Mouse (Mus musculus) cerebellum, adult 11 months (tissue): Measurements from ENCODE around the gene Cemip.

ENCODE experiments used
- DNase-seq: peaks from one replicate; pipeline ENCODE4 v3.0.0; 2022

Gene Cemip

DNA sequence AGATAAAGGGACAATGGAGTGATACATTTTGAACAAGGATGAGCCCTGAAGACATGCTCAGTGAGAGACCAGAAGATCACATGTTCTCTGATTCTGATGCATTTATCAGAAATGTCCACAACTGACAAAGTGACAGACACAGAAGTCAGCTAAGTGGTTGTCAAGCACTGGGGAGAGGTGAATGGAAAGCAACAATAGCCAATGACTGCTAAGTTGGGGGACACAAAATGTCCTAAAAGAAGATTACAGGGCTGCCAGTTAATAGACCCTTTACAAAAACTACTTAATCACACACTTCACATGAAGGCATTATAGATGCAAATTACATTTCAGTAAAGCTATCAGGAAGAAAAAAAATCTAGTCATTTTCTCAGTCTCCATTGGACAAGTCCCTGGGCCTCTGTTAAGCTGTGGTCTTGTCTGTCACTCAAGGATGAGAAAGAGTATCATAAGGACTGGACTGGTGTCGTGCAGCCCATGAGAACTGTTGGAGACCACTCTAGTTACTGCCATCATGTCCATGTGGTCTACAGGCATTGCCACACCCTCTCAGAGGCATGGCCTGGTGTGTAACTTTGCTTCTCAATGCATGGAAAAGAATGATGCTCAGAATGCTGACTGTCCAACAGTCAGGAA, 59.2 kb downstream of the Cemip start:
- no peak for DNase-seq

- peak; percentile 77 for DNase-seq
These were observed 60.2 kb downstream of the Cemip start for GRCm38 (mm10) chr7:84026090-84026489.

DNA sequence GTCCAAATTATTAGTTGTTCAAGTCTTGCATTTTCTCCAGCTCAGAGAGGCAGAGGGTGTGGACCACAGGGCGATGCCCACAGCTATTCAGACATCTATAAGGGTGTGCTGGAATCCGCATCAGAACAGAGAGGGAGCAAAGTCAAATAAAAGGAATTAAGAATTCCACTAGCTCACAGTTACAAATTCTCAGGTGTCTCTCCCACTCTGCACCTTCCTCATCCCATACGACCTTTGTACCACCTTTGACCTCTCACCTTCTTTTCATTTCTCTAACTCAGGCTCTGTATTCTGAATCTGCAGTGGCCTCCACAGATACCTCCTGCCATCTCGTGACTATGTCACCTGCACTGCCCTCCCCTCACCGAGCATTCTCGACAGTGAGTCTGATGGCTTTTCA, 62.8 kb downstream of the Cemip start:
- DNase-seq: no peak

DNA sequence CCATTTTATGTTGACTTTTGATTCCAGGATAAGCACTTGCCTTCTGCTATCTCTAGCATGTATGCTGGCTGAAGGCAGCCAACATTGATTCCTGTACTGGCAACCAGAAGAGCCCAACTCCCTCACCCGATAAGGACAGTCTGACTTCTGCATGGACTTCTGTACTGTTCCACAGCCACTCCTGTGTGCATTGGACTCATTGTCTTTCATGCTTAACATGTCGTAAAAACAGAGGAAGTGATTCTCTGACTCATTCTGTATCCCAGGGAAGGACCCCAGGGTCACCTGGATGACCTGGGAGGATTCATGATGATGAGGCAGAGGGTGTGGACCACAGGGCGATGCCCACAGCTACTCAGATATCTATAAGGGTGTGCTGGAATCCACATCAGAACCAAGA, 63.8 kb downstream of the Cemip start:
- no peak for DNase-seq

DNA sequence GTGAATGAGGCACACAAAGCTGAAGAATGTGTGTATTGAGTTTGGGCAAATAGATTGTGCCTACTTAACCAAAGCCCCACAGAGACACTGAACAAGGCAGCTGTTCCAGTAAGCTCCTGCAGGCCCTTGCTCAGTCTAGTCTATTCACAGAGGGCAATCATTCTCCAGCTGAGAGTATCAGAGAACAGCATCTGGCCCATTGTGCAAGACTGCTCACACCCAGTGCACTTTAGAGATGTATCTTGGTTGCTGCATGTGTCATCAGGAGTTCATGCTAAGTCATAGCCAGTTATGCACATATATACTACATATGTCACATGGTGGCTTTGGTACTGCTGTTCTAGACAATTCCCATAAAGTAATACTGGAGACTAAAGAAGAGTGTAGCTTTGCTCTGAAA, 66.9 kb downstream of the Cemip start:
- no peak for DNase-seq

DNA sequence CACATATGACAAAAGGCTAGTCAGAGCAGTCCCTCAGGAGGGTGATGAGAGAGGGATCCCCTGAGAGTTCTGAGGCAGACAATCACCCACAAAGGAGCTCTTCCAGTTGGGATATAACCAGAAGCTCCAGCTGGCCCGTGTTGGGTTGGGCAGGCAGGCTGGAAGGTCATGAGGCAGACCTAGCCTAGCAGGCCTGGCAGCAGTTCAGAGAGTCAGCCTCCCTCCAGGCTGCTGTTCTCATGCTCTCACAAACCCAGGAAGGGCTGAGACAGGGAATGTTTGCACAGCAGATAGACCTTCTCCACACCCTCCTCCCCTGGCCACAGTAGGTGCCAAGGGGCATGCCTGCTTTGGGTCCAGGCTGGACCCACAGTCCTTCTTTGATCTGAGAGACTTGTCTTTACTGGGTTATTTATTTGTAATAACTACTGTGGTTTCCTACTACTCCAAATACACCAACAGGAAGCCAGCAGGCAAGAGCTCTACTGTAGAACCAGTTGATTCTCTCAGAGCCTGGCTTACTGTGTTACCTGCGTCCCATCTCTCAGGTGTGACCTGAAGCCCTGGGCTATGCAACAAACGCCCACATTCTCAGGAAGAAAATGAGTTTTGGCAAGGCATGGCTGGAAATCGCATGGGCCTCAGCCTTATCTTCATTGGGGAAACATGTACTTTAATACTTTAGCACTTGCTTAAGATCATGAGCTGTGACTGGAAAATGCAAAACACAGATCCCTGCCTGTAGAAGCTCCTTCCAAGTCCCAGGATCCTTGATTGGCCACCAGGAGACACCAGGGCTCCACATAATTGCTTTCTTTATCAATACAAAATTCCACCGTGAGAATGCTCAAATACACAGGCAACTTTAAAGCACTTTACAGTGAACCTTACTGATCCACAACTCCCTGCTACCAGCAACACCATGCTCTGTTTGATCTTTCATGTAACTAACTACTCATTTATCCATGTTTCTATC, 67.7 kb downstream of the Cemip start:
- DNase-seq: peak; percentile 53

DNA sequence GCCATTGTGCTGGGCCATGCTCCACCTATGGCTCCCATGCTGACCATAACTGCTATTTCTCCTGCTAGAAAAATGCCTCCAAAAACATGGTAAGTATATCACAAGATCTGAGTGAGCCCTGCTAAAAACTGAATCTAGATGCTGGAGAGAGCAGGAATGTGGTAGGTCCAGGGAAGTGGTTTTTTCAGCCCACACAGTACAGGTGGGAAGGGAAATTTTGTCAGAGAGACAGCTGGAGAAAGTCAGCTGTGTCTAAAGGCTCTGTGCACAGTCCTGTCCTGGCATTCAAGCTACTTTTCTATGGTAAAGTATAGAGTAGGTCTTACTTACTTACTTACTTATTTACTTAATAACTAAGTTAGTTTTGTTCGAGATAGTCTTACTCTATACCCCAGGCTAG, 71.3 kb downstream of the Cemip start:
- no peak for DNase-seq

GRCm38 (mm10) chr7:84013656-84014055, 72.6 kb downstream of the Cemip start:
- no peak for DNase-seq

DNA sequence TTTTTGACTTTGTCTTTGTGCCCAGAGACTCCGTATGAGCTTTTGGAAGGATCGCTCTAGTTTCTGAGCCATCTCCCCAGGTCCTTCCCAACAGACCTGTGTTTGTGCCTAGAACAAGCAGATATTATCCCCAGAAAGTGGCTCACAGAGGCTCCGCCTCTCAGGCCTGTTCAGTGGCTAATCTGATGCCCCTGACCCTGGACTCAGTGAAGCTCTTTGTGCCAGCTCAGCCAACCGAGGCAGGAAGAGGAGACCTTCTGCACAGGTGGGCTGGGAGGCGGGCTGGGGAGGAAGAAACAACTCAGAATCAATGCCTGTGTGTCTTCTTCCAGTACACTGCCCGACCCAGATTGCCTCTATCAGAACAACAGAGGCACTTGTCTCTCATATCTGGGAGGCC, 81.9 kb downstream of the Cemip start:
- DNase-seq: no peak

- no peak for DNase-seq
These were observed 84.8 kb downstream of the Cemip start for GRCm38 (mm10) chr7:84001516-84001915.

DNA sequence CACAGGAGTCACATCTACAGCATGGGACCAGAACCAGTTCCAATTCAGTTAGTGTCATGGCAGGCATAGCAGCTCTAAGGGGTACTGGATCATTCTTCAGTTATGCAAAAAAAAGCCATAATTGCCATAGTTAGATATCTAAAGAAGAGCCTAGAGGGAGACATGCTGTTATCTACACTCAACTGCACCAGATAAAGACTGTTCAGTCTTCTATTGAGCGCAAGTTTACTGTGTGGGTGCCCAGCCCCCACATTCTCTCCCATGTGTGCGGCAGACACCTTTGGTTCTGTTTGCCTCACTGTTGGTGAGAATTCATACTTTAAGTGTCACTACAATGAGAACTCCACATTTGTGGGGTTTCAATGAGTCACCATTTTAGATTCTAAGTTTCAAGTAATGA, 85.6 kb downstream of the Cemip start:
- no peak for DNase-seq

- DNase-seq: no peak
These were observed 86.7 kb downstream of the Cemip start for GRCm38 (mm10) chr7:83999647-84000046.

DNA sequence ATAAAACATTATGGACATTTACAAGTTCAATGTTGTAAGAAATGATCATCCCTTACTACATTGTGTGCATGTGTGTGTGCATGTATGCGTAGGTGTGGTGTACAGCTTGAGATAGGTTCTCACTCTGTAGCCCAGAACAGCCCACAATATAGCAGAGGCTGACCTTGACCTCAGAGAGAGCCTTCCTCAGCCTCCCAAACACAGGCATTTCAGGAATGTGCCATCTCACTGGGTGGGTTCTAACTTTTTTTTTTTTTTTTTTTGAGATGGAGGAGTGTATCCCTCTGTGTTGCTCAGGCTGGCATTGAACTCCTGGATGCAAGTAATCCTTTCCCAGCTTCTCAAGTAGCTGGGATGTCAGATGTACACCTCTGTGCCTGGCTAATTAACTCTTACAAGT, 92.0 kb downstream of the Cemip start:
- no peak for DNase-seq

- DNase-seq: no peak
These were observed 97.0 kb downstream of the Cemip start for GRCm38 (mm10) chr7:83989294-83989693.

- DNase-seq: no peak
These were observed 100.6 kb downstream of the Cemip start for GRCm38 (mm10) chr7:83985751-83986150.

- no peak for DNase-seq
These were observed 103.7 kb downstream of the Cemip start for GRCm38 (mm10) chr7:83982566-83982965.

DNA sequence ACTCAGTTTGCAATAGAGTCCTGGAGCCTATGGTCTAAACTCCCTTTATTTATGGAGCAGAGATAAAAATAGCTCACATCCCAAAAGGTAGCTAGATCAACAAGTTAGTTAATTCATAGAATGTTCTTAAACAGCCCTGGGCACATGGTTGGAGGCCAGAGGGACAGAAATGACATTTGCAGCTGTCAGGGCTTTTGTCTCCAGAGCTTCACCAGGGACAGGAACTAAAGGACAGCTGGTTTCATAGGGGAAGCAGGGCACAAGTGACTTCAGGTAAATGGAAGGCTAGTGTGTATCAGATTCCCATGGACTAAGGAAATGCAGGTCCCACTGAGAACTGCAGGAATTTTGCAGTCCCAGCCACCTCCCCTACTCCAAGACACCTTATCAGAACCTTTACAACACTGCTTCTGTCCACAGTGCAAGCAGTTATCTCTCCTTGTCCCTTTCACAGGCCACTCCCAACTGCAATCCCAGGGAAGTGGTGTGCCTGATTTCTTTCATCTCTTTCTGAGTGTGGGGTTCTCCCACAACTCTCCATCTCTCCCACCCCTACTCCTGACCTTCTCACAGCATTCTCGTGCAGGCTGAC, 107.3 kb downstream of the Cemip start:
- DNase-seq: no peak

- no peak for DNase-seq
These were observed 107.9 kb downstream of the Cemip start for GRCm38 (mm10) chr7:83978410-83978809.

- no peak for DNase-seq
These were observed 109.8 kb downstream of the Cemip start for GRCm38 (mm10) chr7:83976413-83976958.

GRCm38 (mm10) chr7:83975283-83975682, 111.0 kb downstream of the Cemip start:
- DNase-seq: no peak

DNA sequence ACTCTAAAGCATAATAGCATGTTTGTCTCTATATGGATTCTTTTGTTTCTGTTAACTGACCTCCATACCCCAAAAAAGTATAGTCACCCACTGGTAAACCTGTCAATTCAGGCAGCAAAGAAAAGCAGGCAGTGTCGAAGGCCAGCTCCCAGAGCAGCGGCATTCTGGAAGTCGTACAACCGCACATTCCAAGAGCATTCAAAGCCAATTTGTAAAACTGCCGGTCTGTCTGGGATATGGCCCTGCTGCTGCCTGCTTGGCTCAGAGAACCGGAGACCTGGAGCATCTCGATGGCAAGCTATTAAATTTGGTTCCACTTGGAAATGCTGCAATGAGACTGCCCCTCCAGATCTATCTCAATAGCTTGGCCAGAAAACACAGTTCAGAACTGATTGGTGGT, 113.8 kb downstream of the Cemip start:
- no peak for DNase-seq

GRCm38 (mm10) chr7:83966047-83966818, 120.1 kb downstream of the Cemip start:
- no peak for DNase-seq

- no peak for DNase-seq
These were observed 121.1 kb downstream of the Cemip start for GRCm38 (mm10) chr7:83965181-83965580.
